Mouse (Mus musculus): Measurements from ENCODE around the gene Nkx2-5.

DNA sequence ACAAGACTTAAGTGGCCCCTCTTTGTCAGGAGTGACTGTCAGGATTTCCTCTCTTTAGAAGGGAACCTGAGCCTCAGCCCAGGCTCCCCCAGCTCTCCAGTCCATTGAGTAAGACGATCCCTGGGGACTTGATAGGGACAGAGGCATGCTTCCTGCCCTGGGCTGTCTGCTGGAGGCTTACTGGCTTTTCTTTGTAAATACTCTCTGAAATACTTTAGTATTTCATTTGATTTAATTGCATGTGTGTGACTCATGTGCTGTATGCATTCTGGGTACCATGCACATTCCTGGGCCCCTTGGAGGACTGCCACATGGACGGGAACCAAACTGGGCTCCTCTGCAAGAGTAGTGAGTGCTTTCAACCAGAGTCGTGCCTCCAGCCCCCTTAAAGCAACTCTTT lies 43.1 kb upstream of the Nkx2-5 start:
- TF ChIP-seq CTCF (IDR thresholded peaks at IDR 0.05; ENCODE audit: low read depth): no peak
- no peak for TF ChIP-seq EP300 (optimal IDR thresholded peaks at IDR 0.05)
